Mouse (Mus musculus) forebrain, postnatal 0 days (tissue): ENCODE data around the gene Mre11a. TPM values are rescaled to one million over a fixed set of nuclear protein-coding genes. Genes with fewer than 3 reads are reported as not detected.
A peak's percentile ranks its signal among the peaks of the same experiment; 100 is the strongest.

ENCODE experiments used
- ATAC-seq: fragments of 200-750 bp; cut with Nextera tagmentation; 2 replicates; pipeline ENCODE4 v1.8.0; 2017; ENCODE audit warnings: mild to moderate bottlenecking, moderate library complexity
- DNase-seq: peaks from one replicate; pipeline ENCODE4 v3.0.0-alpha.2; 2015
- H3K27ac ChIP-seq: fragments of 300-500 bp; sonication (generic); 2 replicates; pipeline ENCODE4 v1.5.1; 2014; ENCODE audit warnings: low read depth, mild to moderate bottlenecking, antibody characterized with exemption, low read length, moderate library complexity, mixed read lengths
- H3K27me3 ChIP-seq: fragments of 300-500 bp; sonication (generic); 2 replicates; pipeline ENCODE4 v1.6.1; 2014; ENCODE audit warnings: mild to moderate bottlenecking, low read length, mixed read lengths; ENCODE audit not compliant: insufficient read depth
- H3K36me3 ChIP-seq: fragments of 300-500 bp; sonication (generic); 2 replicates; pipeline ENCODE4 v1.6.1; 2014; ENCODE audit warnings: mild to moderate bottlenecking, moderate library complexity; ENCODE audit not compliant: insufficient read depth
- H3K4me1 ChIP-seq: fragments of 300-500 bp; sonication (generic); 2 replicates; pipeline ENCODE4 v1.6.1; 2014; ENCODE audit warnings: antibody characterized with exemption; ENCODE audit not compliant: insufficient read depth
- H3K4me2 ChIP-seq: fragments of 300-500 bp; sonication (generic); 2 replicates; pipeline ENCODE4 v1.6.1; 2014; ENCODE audit warnings: low read depth, mild to moderate bottlenecking, moderate library complexity
- H3K4me3 ChIP-seq: fragments of 300-500 bp; sonication (generic); 2 replicates; pipeline ENCODE4 v1.5.1; 2014; ENCODE audit warnings: low read depth, low read length, mixed read lengths
- H3K9ac ChIP-seq: fragments of 300-500 bp; sonication (generic); 2 replicates; pipeline ENCODE4 v1.6.1; 2014; ENCODE audit warnings: mild to moderate bottlenecking
- H3K9me3 ChIP-seq: fragments of 300-500 bp; sonication (generic); 2 replicates; pipeline ENCODE4 v1.6.1; 2016; ENCODE audit warnings: low read length
- CTCF ChIP-seq: sonication (generic); IDR thresholded peaks from 2 replicates; pipeline ENCODE4 v1.5.1; 2016; ENCODE audit warnings: antibody characterized with exemption, control low read depth, low read depth
- WGBS: fragments of 180-500 bp; shearing (Covaris S2); extraction: QIAGEN DNeasy Blood & Tissue Kit; methylation state at CpG from one replicate; pipeline ENCODE4 v1.1.7; 2014; 5-methylcytosine and 5-hydroxymethylcytosine counted together
- polyA plus RNA-seq: library from polyadenylated mRNA; unstranded; fragments of >200 nt; fragmentation: Nextera tagmentation; extraction: Ambion mirVana; gene quantifications from 2 replicates; pipeline ENCODE4 v1.2.1, GENCODE M21; 2015
- total RNA-seq: library from RNA; depleted of rRNA; stranded (reverse); fragments of >200 nt; gene quantifications from 2 replicates; pipeline ENCODE4 v1.2.3, GENCODE M21; 2014

Gene Mre11a
- total and polyA plus RNA-seq, 2 experiments from 2014 or later, result 8.9 to 11.8 TPM

DNA sequence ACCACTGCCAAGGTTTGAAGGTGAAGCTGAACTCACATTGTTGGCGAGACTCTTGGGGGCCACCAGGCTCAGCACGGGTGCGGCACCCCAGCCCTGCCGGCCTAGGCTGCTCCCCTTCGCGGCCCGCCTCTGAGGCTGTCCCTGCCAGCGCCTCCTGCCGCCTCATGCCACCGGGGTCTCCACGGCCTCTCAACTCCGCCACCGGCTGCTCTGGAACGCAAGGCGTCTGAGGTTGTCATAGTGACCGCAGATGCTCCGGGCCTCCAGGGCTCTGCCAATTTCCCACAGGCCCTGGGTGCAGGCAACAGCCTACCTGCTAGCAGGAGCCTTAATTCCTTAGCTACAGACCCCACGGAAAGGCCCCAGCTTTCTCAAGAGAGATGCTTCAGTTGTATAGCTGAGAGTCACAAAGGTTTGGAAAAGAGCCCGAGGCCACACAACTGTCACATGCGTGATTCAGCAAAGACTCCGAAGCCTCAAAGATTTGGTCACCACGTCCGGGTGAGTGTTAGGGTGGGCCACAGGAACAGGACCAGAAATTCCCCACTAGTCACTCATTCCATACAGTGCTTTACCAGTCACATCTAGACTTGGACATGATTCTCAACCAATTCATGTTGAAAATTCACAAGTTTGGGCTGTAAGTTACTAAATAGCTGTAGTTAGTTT, 13.5 kb upstream of the Mre11a start, which contains the start of gene 1700012B09Rik:
TSS of gene 1700012B09Rik (minus strand) at position 228 of the 669 bp plus-strand sequence.
- 13% methylated on average over 23 of the region's 23 CpGs for WGBS
- no peak within 1 kb of the TSS for H3K27ac ChIP-seq
- peak within 1 kb of the TSS; percentile 10; the same call in 1 of the 2 replicates for H3K4me2 ChIP-seq
- H3K27me3 ChIP-seq, result no peaks in the 10 kb centered on the region
- H3K9ac ChIP-seq, result no peak within 1 kb of the TSS
- H3K9me3 ChIP-seq, result no peaks in the 10 kb centered on the region
- no peaks in the 10 kb centered on the region for H3K4me1 ChIP-seq
- DNase-seq (no peak), ATAC-seq (peak; percentile 75)
- TF ChIP-seq CTCF, result no peak
- no peak within 1 kb of the TSS for H3K4me3 ChIP-seq
- no peaks in the 10 kb centered on the region for H3K36me3 ChIP-seq

DNA sequence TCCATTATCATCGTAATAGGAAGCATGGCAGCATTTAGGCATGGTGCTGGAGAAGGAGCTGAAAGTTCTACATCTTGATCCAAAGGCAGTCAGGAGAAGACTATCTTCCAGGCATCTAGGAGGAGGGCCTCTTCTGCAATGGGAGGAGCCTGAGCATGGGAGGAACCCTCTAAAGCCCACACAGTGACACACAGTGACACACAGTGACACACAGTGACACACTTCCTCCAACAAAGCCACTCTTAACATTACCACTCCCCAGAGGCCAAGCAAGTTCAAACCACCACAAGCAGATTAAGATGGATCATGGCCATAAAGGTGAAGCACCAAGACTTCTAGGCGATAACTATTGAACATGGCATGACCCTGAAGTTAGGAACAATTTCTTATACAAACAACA, 12.4 kb upstream of the Mre11a start:
- H3K36me3 ChIP-seq, result no peaks in the 10 kb centered on the region
- DNase-seq (no peak), ATAC-seq (no peak)
- H3K4me2 ChIP-seq, result no peak overlapping the region
- H3K4me3 ChIP-seq, result no peak overlapping the region
- no peaks in the 10 kb centered on the region for H3K9me3 ChIP-seq
- no peak overlapping the region for H3K27ac ChIP-seq
- H3K9ac ChIP-seq, result no peak overlapping the region
- H3K4me1 ChIP-seq, result no peaks in the 10 kb centered on the region
- WGBS, result 90% methylated on average over 2 of the region's 2 CpGs
- no peak for TF ChIP-seq CTCF
- no peaks in the 10 kb centered on the region for H3K27me3 ChIP-seq

DNA sequence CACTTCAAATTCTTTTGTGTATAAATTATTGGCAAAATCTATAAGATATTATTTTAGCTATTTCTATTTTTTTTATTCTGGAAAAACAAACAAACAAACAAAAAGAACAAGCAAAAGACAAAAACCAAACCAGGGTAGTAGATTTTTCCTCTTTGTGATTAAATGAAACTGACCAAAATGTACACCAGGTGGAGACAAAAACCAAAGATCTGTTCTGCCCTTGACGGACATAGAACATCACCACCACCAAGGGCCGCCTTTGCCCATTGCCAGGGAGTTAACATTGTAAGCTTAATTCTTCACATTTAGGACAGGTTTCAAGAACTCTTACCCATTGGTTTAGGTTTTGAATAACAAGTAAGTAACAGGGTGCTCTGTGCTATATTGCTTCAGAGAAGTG, 10.6 kb upstream of the Mre11a start:
- WGBS, result 53% methylated on average over 2 of the region's 2 CpGs
- no peak for DNase-seq

DNA sequence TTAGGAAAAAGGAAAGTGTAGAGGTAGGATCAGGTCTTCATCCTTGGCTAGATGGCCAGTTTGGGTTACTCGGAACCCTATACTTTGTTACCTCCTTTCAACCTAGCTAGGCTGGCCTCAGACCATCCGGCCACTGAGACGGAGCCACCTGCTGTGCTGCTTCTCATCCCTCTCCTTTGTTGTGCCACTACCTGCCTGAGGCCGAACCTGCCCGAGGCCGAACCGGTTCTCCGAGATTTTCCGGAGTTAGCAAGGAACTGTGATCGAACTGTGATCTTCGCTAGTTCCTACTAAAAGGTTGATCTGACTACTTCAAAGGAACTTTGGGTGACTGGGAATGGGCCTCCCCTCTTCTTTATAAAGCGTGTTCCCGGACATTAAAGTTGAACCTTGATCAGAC, 6.1 kb upstream of the Mre11a start:
- no peak overlapping the region for H3K27ac ChIP-seq
- H3K4me1 ChIP-seq, result no peaks in the 10 kb centered on the region

More for the DNA sequence above, 10.6 kb upstream of the Mre11a start:
- Histone ChIP-seq H3K4me1 (no peaks in the 10 kb centered on the region), H3K9me3 (no peaks in the 10 kb centered on the region), H3K4me2 (no peak overlapping the region), H3K27me3 (no peaks in the 10 kb centered on the region), H3K4me3 (no peak overlapping the region), H3K9ac (no peak overlapping the region), H3K27ac (no peak overlapping the region), H3K36me3 (no peaks in the 10 kb centered on the region)
- ATAC-seq, result no peak
- TF ChIP-seq CTCF, result peak; percentile 50

DNA sequence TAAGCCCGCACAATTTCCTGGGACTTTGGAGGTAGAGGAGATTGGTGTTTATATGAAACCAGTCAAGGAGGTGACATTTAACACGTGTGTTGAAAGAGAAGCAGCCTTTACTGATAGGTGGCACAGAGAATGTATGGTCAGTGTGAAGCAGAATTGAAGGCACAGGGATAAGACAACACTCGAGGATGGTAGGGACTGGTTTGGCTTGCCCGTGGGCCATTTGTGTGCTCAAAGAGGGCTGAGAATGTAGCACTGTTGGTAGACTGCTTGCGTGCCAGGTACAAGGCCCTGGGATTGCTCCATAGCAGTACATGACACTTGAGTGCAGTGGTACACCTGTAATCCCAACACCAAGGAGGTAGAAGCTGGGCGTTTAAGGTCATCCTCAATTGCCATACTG, 2.9 kb downstream of the Mre11a start:
- 91% methylated on average over 6 of the region's 6 CpGs for WGBS
- H3K4me3 ChIP-seq, result no peak overlapping the region

More for the DNA sequence above, 6.1 kb upstream of the Mre11a start:
- Histone ChIP-seq H3K9ac (no peak overlapping the region), H3K4me3 (no peak overlapping the region), H3K36me3 (peaks cover 19% of the 10 kb centered on the region), H3K4me2 (no peak overlapping the region), H3K27me3 (no peaks in the 10 kb centered on the region), H3K9me3 (no peaks in the 10 kb centered on the region)
- ATAC-seq, result no peak
- DNase-seq, result no peak
- TF ChIP-seq CTCF, result no peak
- WGBS, result 43% methylated on average over 13 of the region's 13 CpGs

DNA sequence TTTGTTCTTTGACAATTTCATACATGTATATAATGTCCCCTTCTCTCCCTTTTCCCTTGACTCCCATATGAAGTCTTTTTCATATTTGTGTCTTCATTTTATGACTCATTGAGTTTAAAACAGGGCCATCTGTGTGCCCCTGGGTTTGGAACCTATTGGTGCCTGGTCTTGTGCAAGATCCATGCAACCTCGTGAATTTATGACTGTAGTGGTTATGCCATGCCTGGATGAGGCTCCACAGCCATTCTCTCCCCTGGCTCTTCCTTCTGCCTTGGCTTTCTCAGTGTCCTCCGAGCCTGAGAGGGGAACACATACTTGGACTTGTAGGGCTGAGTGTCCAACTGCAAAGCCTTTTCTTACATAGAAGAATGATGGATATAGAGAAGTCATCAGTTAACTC, 21.3 kb downstream of the Mre11a start:
- Histone ChIP-seq H3K27ac (no peak overlapping the region), H3K4me1 (no peaks in the 10 kb centered on the region), H3K9me3 (no peaks in the 10 kb centered on the region), H3K4me2 (no peak overlapping the region), H3K9ac (no peak overlapping the region), H3K4me3 (no peak overlapping the region), H3K27me3 (no peaks in the 10 kb centered on the region), H3K36me3 (peaks cover 48% of the 10 kb centered on the region)
- DNase-seq (no peak), ATAC-seq (no peak)
- no peak for TF ChIP-seq CTCF
- 89% methylated on average over 2 of the region's 2 CpGs for WGBS

More for the DNA sequence above, 2.9 kb downstream of the Mre11a start:
- Histone ChIP-seq H3K9me3 (no peaks in the 10 kb centered on the region), H3K4me2 (no peak overlapping the region), H3K36me3 (peaks cover 21% of the 10 kb centered on the region), H3K27ac (no peak overlapping the region), H3K27me3 (no peaks in the 10 kb centered on the region), H3K9ac (no peak overlapping the region), H3K4me1 (peaks cover 6% of the 10 kb centered on the region; the same call in 1 of the 2 replicates)
- TF ChIP-seq CTCF, result no peak
- DNase-seq (no peak), ATAC-seq (no peak)

DNA sequence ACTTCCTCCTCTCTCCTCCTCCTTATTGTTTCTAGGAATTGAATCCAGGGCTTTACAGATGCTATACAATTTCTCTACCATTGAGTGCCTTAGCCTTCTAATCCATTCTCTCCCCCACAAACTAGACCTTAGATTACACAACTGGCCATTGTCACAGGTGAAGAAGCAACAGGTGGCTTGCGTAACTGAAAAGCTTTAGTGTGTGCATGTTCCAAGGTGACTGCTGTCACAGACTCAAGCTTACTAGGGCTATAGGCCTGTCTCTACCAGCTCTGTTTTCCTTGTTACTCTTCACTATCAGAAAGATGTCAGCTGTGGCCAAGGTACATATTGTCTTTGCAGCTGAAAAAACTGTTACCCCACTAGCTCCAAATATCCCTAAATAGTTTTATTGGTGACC, 22.3 kb downstream of the Mre11a start:
- WGBS, result 97% methylated on average over 1 of the region's 1 CpGs
- DNase-seq, result no peak
- no peak overlapping the region for H3K9ac ChIP-seq
- H3K4me1 ChIP-seq, result no peaks in the 10 kb centered on the region
- H3K4me3 ChIP-seq, result no peak overlapping the region
- H3K27me3 ChIP-seq, result no peaks in the 10 kb centered on the region
- no peak overlapping the region for H3K4me2 ChIP-seq
- no peak overlapping the region for H3K27ac ChIP-seq
- ATAC-seq, result no peak
- peaks cover 44% of the 10 kb centered on the region for H3K36me3 ChIP-seq
- H3K9me3 ChIP-seq, result no peaks in the 10 kb centered on the region
- TF ChIP-seq CTCF, result no peak
